Mouse (Mus musculus) heart, postnatal 0 days (tissue): ENCODE measurements around the gene Serpini2. TPM values are rescaled to one million over a fixed set of nuclear protein-coding genes. Genes with fewer than 3 reads are reported as not detected.

Experiments used
- ATAC-seq: fragments of 200-750 bp; cut with Nextera tagmentation; 2 replicates; pipeline ENCODE4 v1.8.0; 2017; ENCODE audit warnings: low read depth, moderate number of reproducible peaks, moderate library complexity; ENCODE audit not compliant: insufficient read depth
- DNase-seq: peaks from one replicate; pipeline ENCODE4 v3.0.0-alpha.2; 2016; ENCODE audit warnings: low spot score
- H3K27ac ChIP-seq: fragments of 300-500 bp; sonication (generic); 2 replicates; pipeline ENCODE4 v1.5.1; 2014; ENCODE audit warnings: low read depth, mild to moderate bottlenecking
- H3K27me3 ChIP-seq: fragments of 300-500 bp; sonication (generic); 2 replicates; pipeline ENCODE4 v1.6.1; 2014; ENCODE audit warnings: low read length, mixed read lengths; ENCODE audit not compliant: control insufficient read depth, insufficient read depth
- H3K36me3 ChIP-seq: fragments of 300-500 bp; sonication (generic); replicated peaks from 2 replicates; pipeline ENCODE4 v1.6.1; 2014; ENCODE audit warnings: low read length, mixed read lengths; ENCODE audit not compliant: control insufficient read depth, insufficient read depth
- H3K4me1 ChIP-seq: fragments of 300-500 bp; sonication (generic); 2 replicates; pipeline ENCODE4 v1.6.1; 2014; ENCODE audit warnings: antibody characterized with exemption; ENCODE audit not compliant: control insufficient read depth, insufficient read depth
- H3K4me2 ChIP-seq: fragments of 300-500 bp; sonication (generic); 2 replicates; pipeline ENCODE4 v1.6.1; 2014; ENCODE audit warnings: low read depth, mild to moderate bottlenecking, low read length, moderate library complexity
- H3K4me3 ChIP-seq: fragments of 300-500 bp; sonication (generic); 2 replicates; pipeline ENCODE4 v1.5.1; 2014; ENCODE audit warnings: low read depth, low read length
- H3K9ac ChIP-seq: fragments of 300-500 bp; sonication (generic); replicated peaks from 2 replicates; pipeline ENCODE4 v1.6.1; 2014; ENCODE audit warnings: low read depth, low read length, mixed read lengths
- H3K9me3 ChIP-seq: fragments of 300-500 bp; sonication (generic); replicated peaks from 2 replicates; pipeline ENCODE4 v1.6.1; 2016; ENCODE audit warnings: low read length; ENCODE audit not compliant: control insufficient read depth
- CTCF ChIP-seq: IDR thresholded peaks from 2 replicates; pipeline ENCODE4 v1.5.1; 2016; ENCODE audit warnings: antibody characterized with exemption, control low read depth, low read depth
- EP300 ChIP-seq: IDR thresholded peaks from 2 replicates; pipeline ENCODE4 v1.6.1; 2016; ENCODE audit warnings: antibody characterized with exemption, low read depth
- WGBS: fragments of 180-500 bp; shearing (Covaris S2); extraction: QIAGEN DNeasy Blood & Tissue Kit; methylation state at CpG from one replicate; pipeline ENCODE4 v1.1.7; 2014; 5-methylcytosine and 5-hydroxymethylcytosine counted together
- polyA plus RNA-seq: library from polyadenylated mRNA; unstranded; fragments of >200 nt; fragmentation: Nextera tagmentation; extraction: Ambion mirVana; gene quantifications from 2 replicates; pipeline ENCODE4 v1.2.1, GENCODE M21; 2015
- total RNA-seq: library from RNA; depleted of rRNA; stranded (reverse); fragments of >200 nt; gene quantifications from 2 replicates; pipeline ENCODE4 v1.2.3, GENCODE M21; 2014; ENCODE audit warnings: low replicate concordance; rRNA removed

The Serpini2 gene
- total and polyA plus RNA-seq, 2 experiments from 2014 or later, result not detected

DNA sequence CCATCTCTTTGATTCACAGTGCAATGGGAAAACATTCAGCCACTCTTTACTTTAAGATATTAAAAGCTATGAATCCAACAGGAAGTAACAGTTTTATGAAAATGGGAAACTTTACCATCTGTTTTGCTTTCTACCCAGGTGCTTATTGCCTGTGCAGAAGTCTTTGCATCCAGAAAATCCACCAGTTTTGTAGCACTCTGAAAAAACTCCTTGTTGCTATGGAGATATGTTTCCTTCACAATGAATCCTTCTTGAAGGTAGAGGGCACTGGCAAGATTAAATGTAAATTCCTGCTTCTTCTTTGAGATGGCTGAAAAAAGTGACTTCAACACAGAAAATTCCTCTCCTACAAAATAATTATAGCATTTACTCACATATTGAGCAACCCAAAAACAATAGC is 10.5 kb downstream of the Serpini2 start:
- Histone ChIP-seq H3K4me2 (no peak overlapping the region), H3K27ac (no peak overlapping the region), H3K9me3 (no peaks in the 10 kb centered on the region), H3K9ac (no peak overlapping the region), H3K4me3 (no peak overlapping the region), H3K4me1 (no peaks in the 10 kb centered on the region), H3K27me3 (no peaks in the 10 kb centered on the region), H3K36me3 (no peaks in the 10 kb centered on the region)
- no peak for TF ChIP-seq CTCF
- no peak for DNase-seq
- ATAC-seq, result no peak

DNA sequence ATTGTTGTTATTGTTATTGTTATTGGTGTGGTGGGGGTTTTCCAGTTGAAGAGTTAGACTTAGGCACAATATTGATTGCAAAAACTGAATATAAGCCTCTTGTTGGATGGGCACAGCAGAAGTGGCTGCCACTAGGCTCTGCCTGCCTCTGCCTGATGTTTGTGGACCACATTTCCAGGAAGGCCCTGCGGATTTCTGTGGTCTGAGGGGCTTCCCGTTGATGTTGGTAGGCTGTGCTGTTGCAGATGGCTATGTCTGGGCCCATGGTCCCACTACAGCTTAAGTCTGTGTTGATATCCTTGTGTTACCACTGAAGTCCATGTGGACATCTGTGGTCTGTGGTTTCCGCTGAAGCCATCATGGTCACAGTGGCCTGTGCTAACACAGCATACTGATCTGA is 50.2 kb downstream of the Serpini2 start:
- TF ChIP-seq CTCF, result no peak
- Histone ChIP-seq H3K4me1 (no peaks in the 10 kb centered on the region), H3K27ac (no peak overlapping the region), H3K9ac (no peak overlapping the region), H3K27me3 (no peaks in the 10 kb centered on the region), H3K9me3 (no peaks in the 10 kb centered on the region), H3K4me3 (no peak overlapping the region), H3K36me3 (no peaks in the 10 kb centered on the region), H3K4me2 (no peak overlapping the region)
- ATAC-seq (no peak), DNase-seq (no peak)
- WGBS, result 65% methylated on average over 3 of the region's 3 CpGs

DNA sequence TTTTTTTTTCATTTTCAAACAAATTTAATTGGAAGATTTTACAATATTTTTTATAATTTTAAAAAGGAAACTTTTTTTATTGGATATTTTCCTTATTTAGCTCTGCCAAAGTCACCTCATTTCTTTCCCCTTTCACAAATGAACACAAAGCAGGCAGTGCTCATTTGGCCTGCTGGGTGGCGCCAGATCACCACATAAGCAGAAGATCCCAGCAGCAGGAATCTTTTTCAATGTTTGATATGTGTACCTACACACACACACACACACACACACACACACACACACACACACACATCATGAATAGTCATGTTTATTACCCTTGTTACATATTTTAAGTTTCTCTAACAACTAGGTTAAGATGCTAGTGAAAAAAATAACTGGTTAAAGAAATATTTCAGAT is 50.7 kb downstream of the Serpini2 start:
- no peak for DNase-seq
- TF ChIP-seq CTCF (peak; percentile 80), EP300 (no peak)

DNA sequence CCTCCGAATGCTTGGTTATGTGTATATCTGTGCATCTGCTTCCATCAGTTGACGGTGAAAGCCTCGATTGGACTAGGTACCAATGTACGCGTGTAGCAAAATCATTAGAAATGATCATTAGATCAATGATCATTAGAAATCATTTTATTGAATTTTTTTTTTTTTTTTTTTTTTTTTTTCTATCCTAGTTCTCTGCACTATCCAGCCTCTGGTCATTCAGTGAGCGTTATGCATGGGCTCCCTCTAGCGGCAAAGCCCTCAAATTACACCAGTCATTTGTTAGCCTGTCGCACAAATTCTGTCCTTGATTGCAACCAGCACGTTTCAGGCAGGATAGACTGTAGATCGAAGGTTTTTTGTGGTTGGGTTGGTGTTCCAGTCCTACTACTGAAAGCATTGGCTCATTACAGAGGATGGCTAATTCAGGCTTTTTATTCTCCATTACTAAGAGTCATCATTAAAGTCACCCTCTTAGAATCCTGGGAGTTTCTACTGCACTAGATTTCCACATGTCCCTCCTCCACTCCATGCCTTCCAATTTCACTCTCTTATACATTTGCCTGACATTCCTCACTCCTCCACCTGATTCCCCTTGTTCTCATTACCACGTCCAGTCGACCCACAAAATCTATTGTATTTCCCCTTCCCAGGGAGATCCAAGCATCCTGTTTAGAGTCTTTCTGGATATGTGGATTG is 66.9 kb downstream of the Serpini2 start:
- H3K4me1 ChIP-seq, result no peaks in the 10 kb centered on the region
- H3K4me3 ChIP-seq, result no peak overlapping the region
- peak; percentile 31 for DNase-seq
- H3K4me2 ChIP-seq, result no peak overlapping the region
- WGBS, result 36% methylated on average over 12 of the region's 12 CpGs
- no peaks in the 10 kb centered on the region for H3K9me3 ChIP-seq
- no peak overlapping the region for H3K27ac ChIP-seq
- no peaks in the 10 kb centered on the region for H3K27me3 ChIP-seq
- no peak for ATAC-seq
- H3K9ac ChIP-seq, result no peak overlapping the region
- H3K36me3 ChIP-seq, result no peaks in the 10 kb centered on the region
- TF ChIP-seq EP300 (no peak), CTCF (peak; percentile 74)

More for the DNA sequence above, 50.7 kb downstream of the Serpini2 start:
- Histone ChIP-seq H3K9me3 (no peaks in the 10 kb centered on the region), H3K4me1 (no peaks in the 10 kb centered on the region), H3K27ac (no peak overlapping the region), H3K27me3 (no peaks in the 10 kb centered on the region), H3K36me3 (no peaks in the 10 kb centered on the region), H3K9ac (no peak overlapping the region), H3K4me2 (no peak overlapping the region), H3K4me3 (no peak overlapping the region)
- 0% methylated on average over 1 of the region's 1 CpGs for WGBS
- ATAC-seq, result no peak

Other genes starting within 250 kb of the Serpini2 start
- gene Zbbx, start 105.0 kb downstream of the Serpini2 start, total RNA-seq, result not detected in 2 replicates
- not detected in 2 replicates for gene Zbbx, start 105.0 kb downstream of the Serpini2 start, polyA plus RNA-seq
- gene Wdr49, start 212.1 kb upstream of the Serpini2 start, total RNA-seq, result not detected in 2 replicates
- gene Wdr49, start 212.1 kb upstream of the Serpini2 start, polyA plus RNA-seq, result not detected in 2 replicates